Mouse (Mus musculus): ENCODE measurements around the gene Slf2. TPM values are rescaled to one million over a fixed set of nuclear protein-coding genes. Genes with fewer than 3 reads are reported as not detected.

The Slf2 gene
- total and polyA plus RNA-seq, 3 experiments: 44.1 to 79.7 (median 79.5) TPM

- ATAC-seq (ENCODE audit: extremely low read depth, insufficient number of reproducible peaks, low FRiP score, poor library complexity, severe bottlenecking) (no peak), DNase-seq (ENCODE audit: low spot score) (no peak)
- no peaks in the 10 kb centered on the region for H3K4me1 ChIP-seq (ENCODE audit: insufficient read depth, low read depth, low read length)
- no peaks in the 10 kb centered on the region for H3K9me3 ChIP-seq (replicated peaks)
- no peaks in the 10 kb centered on the region for H3K36me3 ChIP-seq (replicated peaks)
- H3K4me3 ChIP-seq (ENCODE audit: low read depth, low read length): no peak overlapping the region
- H3K27me3 ChIP-seq (ENCODE audit: insufficient read depth, low read length): peaks cover 36% of the 10 kb centered on the region
- no peak for TF ChIP-seq GATA1 (IDR thresholded peaks at IDR 0.05; ENCODE audit: borderline replicate concordance, low read length)
- no peak for TF ChIP-seq POLR2AphosphoS5 (IDR thresholded peaks at IDR 0.05; ENCODE audit: insufficient replicate concordance, low read depth, low read length)
- no peak for TF ChIP-seq TAL1 (conservative IDR thresholded peaks at IDR 0.05; ENCODE audit: low read depth, low read length)
- no peak for TF ChIP-seq GATA2 (IDR thresholded peaks at IDR 0.05; ENCODE audit: borderline replicate concordance, low read depth, low read length)
- no peak for TF ChIP-seq CTCF (IDR thresholded peaks at IDR 0.05; ENCODE audit: low read depth, low read length)
These were observed 31.7 kb upstream of the Slf2 start for GRCm38 (mm10) chr19:44899104-44899793.

- TF ChIP-seq POLR2AphosphoS5 (IDR thresholded peaks at IDR 0.05; ENCODE audit: insufficient replicate concordance, low read depth, low read length) (no peak), TAL1 (conservative IDR thresholded peaks at IDR 0.05; ENCODE audit: low read depth, low read length) (no peak), GATA2 (IDR thresholded peaks at IDR 0.05; ENCODE audit: borderline replicate concordance, low read depth, low read length) (no peak), CTCF (IDR thresholded peaks at IDR 0.05; ENCODE audit: low read depth, low read length) (no peak), GATA1 (IDR thresholded peaks at IDR 0.05; ENCODE audit: borderline replicate concordance, low read length) (no peak)
- ATAC-seq (ENCODE audit: extremely low read depth, insufficient number of reproducible peaks, low FRiP score, poor library complexity, severe bottlenecking): no peak
- Histone ChIP-seq H3K27me3 (ENCODE audit: insufficient read depth, low read length) (peaks cover 41% of the 10 kb centered on the region), H3K9me3 (replicated peaks) (no peaks in the 10 kb centered on the region), H3K4me1 (ENCODE audit: insufficient read depth, low read depth, low read length) (no peaks in the 10 kb centered on the region), H3K36me3 (replicated peaks) (no peaks in the 10 kb centered on the region), H3K4me3 (ENCODE audit: low read depth, low read length) (no peak overlapping the region)
- DNase-seq (ENCODE audit: low spot score): no peak
These were observed 30.8 kb upstream of the Slf2 start for GRCm38 (mm10) chr19:44899947-44900773.

DNA sequence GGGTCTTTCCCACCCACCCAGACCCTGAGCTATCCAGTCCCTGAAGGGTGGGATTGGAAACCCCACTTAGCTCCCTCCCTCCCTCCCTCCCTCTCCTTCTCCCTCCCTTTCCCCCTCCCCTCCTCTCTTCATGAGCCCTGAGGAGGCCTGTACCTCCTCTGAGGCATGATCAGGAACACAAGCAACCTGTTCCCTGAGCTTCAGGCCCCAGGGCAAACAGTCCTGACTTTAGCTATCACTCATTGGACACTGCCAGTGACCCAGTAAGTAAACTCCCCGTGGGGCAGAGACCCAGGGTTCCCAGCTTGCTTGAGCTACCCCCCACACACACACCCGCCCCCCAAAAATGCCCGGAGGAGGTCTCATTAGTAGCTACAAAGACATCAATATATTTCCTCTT lies 29.9 kb upstream of the Slf2 start:
- no peak for ATAC-seq (ENCODE audit: extremely low read depth, insufficient number of reproducible peaks, low FRiP score, poor library complexity, severe bottlenecking)
- no peak for TF ChIP-seq GATA2 (IDR thresholded peaks at IDR 0.05; ENCODE audit: borderline replicate concordance, low read depth, low read length)
- no peak for TF ChIP-seq GATA1 (IDR thresholded peaks at IDR 0.05; ENCODE audit: borderline replicate concordance, low read length)
- no peak for TF ChIP-seq POLR2AphosphoS5 (IDR thresholded peaks at IDR 0.05; ENCODE audit: insufficient replicate concordance, low read depth, low read length)
- no peak for TF ChIP-seq CTCF (IDR thresholded peaks at IDR 0.05; ENCODE audit: low read depth, low read length)
- TF ChIP-seq TAL1 (conservative IDR thresholded peaks at IDR 0.05; ENCODE audit: low read depth, low read length): no peak
- Histone ChIP-seq H3K4me3 (ENCODE audit: low read depth, low read length) (no peak overlapping the region), H3K36me3 (replicated peaks) (no peaks in the 10 kb centered on the region), H3K27me3 (ENCODE audit: insufficient read depth, low read length) (peaks cover 46% of the 10 kb centered on the region), H3K9me3 (replicated peaks) (no peaks in the 10 kb centered on the region), H3K4me1 (ENCODE audit: insufficient read depth, low read depth, low read length) (no peaks in the 10 kb centered on the region)
- DNase-seq (ENCODE audit: low spot score): no peak

DNA sequence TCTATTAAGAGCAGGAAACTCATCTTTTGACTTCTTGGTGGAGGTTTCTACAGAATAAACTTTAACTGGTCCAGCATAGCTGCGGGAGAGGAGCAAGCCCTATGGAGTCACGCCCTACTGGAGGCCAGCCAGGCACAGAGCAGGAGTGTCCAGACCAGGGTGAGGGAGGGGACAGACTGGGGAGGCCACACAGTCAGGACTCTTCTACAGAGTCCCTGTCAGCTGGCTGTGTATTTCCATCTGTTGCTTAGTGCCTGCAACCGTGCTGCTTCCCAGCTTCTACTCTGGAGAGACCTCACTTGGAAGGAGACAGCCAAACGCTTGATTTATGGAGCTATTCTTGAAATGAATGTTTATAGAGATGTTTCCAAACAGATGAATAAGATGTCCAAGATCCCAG lies 28.6 kb upstream of the Slf2 start:
- ATAC-seq (ENCODE audit: extremely low read depth, insufficient number of reproducible peaks, low FRiP score, poor library complexity, severe bottlenecking) (no peak), DNase-seq (ENCODE audit: low spot score) (no peak)
- TF ChIP-seq TAL1 (conservative IDR thresholded peaks at IDR 0.05; ENCODE audit: low read depth, low read length) (no peak), POLR2AphosphoS5 (IDR thresholded peaks at IDR 0.05; ENCODE audit: insufficient replicate concordance, low read depth, low read length) (no peak)
- no peaks in the 10 kb centered on the region for H3K4me1 ChIP-seq (ENCODE audit: insufficient read depth, low read depth, low read length)
- no peaks in the 10 kb centered on the region for H3K9me3 ChIP-seq (replicated peaks)
- peaks cover 40% of the 10 kb centered on the region for H3K27me3 ChIP-seq (ENCODE audit: insufficient read depth, low read length)
- H3K4me3 ChIP-seq (ENCODE audit: low read depth, low read length): no peak overlapping the region
- H3K36me3 ChIP-seq (replicated peaks): no peaks in the 10 kb centered on the region

GRCm38 (mm10) chr19:44903343-44904000 lies 27.5 kb upstream of the Slf2 start:
- Histone ChIP-seq H3K4me1 (ENCODE audit: insufficient read depth, low read depth, low read length) (no peaks in the 10 kb centered on the region), H3K27me3 (ENCODE audit: insufficient read depth, low read length) (peaks cover 43% of the 10 kb centered on the region), H3K4me3 (ENCODE audit: low read depth, low read length) (no peak overlapping the region), H3K36me3 (replicated peaks) (no peaks in the 10 kb centered on the region), H3K9me3 (replicated peaks) (no peaks in the 10 kb centered on the region)
- TF ChIP-seq CTCF (IDR thresholded peaks at IDR 0.05; ENCODE audit: low read depth, low read length) (no peak), POLR2AphosphoS5 (IDR thresholded peaks at IDR 0.05; ENCODE audit: insufficient replicate concordance, low read depth, low read length) (no peak), TAL1 (conservative IDR thresholded peaks at IDR 0.05; ENCODE audit: low read depth, low read length) (no peak), GATA2 (IDR thresholded peaks at IDR 0.05; ENCODE audit: borderline replicate concordance, low read depth, low read length) (no peak), GATA1 (IDR thresholded peaks at IDR 0.05; ENCODE audit: borderline replicate concordance, low read length) (no peak)
- DNase-seq (ENCODE audit: low spot score): no peak
- no peak for ATAC-seq (ENCODE audit: extremely low read depth, insufficient number of reproducible peaks, low FRiP score, poor library complexity, severe bottlenecking)

- Histone ChIP-seq H3K4me1 (ENCODE audit: insufficient read depth, low read depth, low read length) (no peaks in the 10 kb centered on the region), H3K4me3 (ENCODE audit: low read depth, low read length) (no peak overlapping the region), H3K9me3 (replicated peaks) (no peaks in the 10 kb centered on the region), H3K27me3 (ENCODE audit: insufficient read depth, low read length) (peaks cover 48% of the 10 kb centered on the region), H3K36me3 (replicated peaks) (no peaks in the 10 kb centered on the region)
- ATAC-seq (ENCODE audit: extremely low read depth, insufficient number of reproducible peaks, low FRiP score, poor library complexity, severe bottlenecking) (no peak), DNase-seq (ENCODE audit: low spot score) (no peak)
- TF ChIP-seq TAL1 (conservative IDR thresholded peaks at IDR 0.05; ENCODE audit: low read depth, low read length) (no peak), CTCF (IDR thresholded peaks at IDR 0.05; ENCODE audit: low read depth, low read length) (no peak), GATA1 (IDR thresholded peaks at IDR 0.05; ENCODE audit: borderline replicate concordance, low read length) (no peak), POLR2AphosphoS5 (IDR thresholded peaks at IDR 0.05; ENCODE audit: insufficient replicate concordance, low read depth, low read length) (no peak), GATA2 (IDR thresholded peaks at IDR 0.05; ENCODE audit: borderline replicate concordance, low read depth, low read length) (no peak)
These were observed 26.7 kb upstream of the Slf2 start for GRCm38 (mm10) chr19:44904141-44904720.
